Mouse (Mus musculus): Measurements from ENCODE around the gene Cyp4a30b. TPM values are rescaled to one million over a fixed set of nuclear protein-coding genes. Genes with fewer than 3 reads are reported as not detected.
"Not testable (repeated sequence)": the region's sequence is repeated elsewhere in the genome, so short reads cannot be mapped to it uniquely, and the experiment has no call there.

Gene Cyp4a30b
- 1.00 and 1.0 TPM in 2 replicates for polyA plus RNA-seq (2015; fragmentation: Nextera tagmentation; extraction: Ambion mirVana)

GRCm38 (mm10) chr4:115452304-115452703 is at the start of gene Cyp4a30b:
Gene Cyp4a30b, plus strand, starts transcription at chr4:115452604.
- Histone ChIP-seq H3K36me3 (ENCODE audit: insufficient read depth, low read length) (no peaks in the 10 kb centered on the region), H3K4me1 (ENCODE audit: insufficient read depth, low read length) (0 out of 2 replicates have a peak, but pooled peaks cover 2% of the 10 kb centered on the region), H3K27me3 (ENCODE audit: insufficient read depth, low read length) (no peaks in the 10 kb centered on the region), H3K27ac (ENCODE audit: low read length) (peak within 1 kb of the TSS; percentile 8), H3K9ac (replicated peaks; ENCODE audit: low read length) (no peak within 1 kb of the TSS), H3K4me2 (replicated peaks; ENCODE audit: low read depth, low read length) (no peak within 1 kb of the TSS), H3K4me3 (ENCODE audit: low read length) (no peak within 1 kb of the TSS), H3K9me3 (ENCODE audit: low read length) (no peaks in the 10 kb centered on the region)
- ATAC-seq (ENCODE audit: low FRiP score, low TSS enrichment) = no peak
- 53% methylated on average over 3 of the region's 3 CpGs for WGBS

GRCm38 (mm10) chr4:115411324-115411723 is 41.1 kb upstream of the Cyp4a30b start, which contains the start of gene Cyp4a12b:
Gene Cyp4a12b, plus strand, starts transcription at chr4:115411624.
- H3K9me3 ChIP-seq (ENCODE audit: low read length); H3K4me3 ChIP-seq (ENCODE audit: low read length); H3K9ac ChIP-seq (replicated peaks; ENCODE audit: low read length); ATAC-seq (ENCODE audit: low FRiP score, low TSS enrichment); H3K4me2 ChIP-seq (replicated peaks; ENCODE audit: low read depth, low read length); H3K27ac ChIP-seq (ENCODE audit: low read length); H3K36me3 ChIP-seq (ENCODE audit: insufficient read depth, low read length); H3K27me3 ChIP-seq (ENCODE audit: insufficient read depth, low read length); H3K4me1 ChIP-seq (ENCODE audit: insufficient read depth, low read length): not testable (repeated sequence)

- WGBS = 57% methylated on average over 3 of the region's 3 CpGs
- Histone ChIP-seq H3K4me1 (ENCODE audit: insufficient read depth, low read length) (0 out of 2 replicates have a peak, but pooled peaks cover 2% of the 10 kb centered on the region), H3K36me3 (ENCODE audit: insufficient read depth, low read length) (no peaks in the 10 kb centered on the region), H3K9ac (replicated peaks; ENCODE audit: low read length) (no peak overlapping the region), H3K27ac (ENCODE audit: low read length) (peak overlapping the region; percentile 72), H3K27me3 (ENCODE audit: insufficient read depth, low read length) (no peaks in the 10 kb centered on the region), H3K4me2 (replicated peaks; ENCODE audit: low read depth, low read length) (no peak overlapping the region), H3K9me3 (ENCODE audit: low read length) (no peaks in the 10 kb centered on the region), H3K4me3 (ENCODE audit: low read length) (no peak overlapping the region)
- ATAC-seq (ENCODE audit: low FRiP score, low TSS enrichment) = peak; percentile 96
Observed at GRCm38 (mm10) chr4:115450577-115451137, 1.7 kb upstream of the Cyp4a30b start.

- not testable (repeated sequence) for H3K27ac ChIP-seq (ENCODE audit: low read length); H3K27me3 ChIP-seq (ENCODE audit: insufficient read depth, low read length); H3K4me1 ChIP-seq (ENCODE audit: insufficient read depth, low read length); H3K4me3 ChIP-seq (ENCODE audit: low read length); H3K36me3 ChIP-seq (ENCODE audit: insufficient read depth, low read length); ATAC-seq (ENCODE audit: low FRiP score, low TSS enrichment); H3K9me3 ChIP-seq (ENCODE audit: low read length); H3K9ac ChIP-seq (replicated peaks; ENCODE audit: low read length); H3K4me2 ChIP-seq (replicated peaks; ENCODE audit: low read depth, low read length)
- WGBS = 81% methylated on average over 3 of the region's 3 CpGs
Observed at GRCm38 (mm10) chr4:115473585-115473984, 21.2 kb downstream of the Cyp4a30b start.

DNA sequence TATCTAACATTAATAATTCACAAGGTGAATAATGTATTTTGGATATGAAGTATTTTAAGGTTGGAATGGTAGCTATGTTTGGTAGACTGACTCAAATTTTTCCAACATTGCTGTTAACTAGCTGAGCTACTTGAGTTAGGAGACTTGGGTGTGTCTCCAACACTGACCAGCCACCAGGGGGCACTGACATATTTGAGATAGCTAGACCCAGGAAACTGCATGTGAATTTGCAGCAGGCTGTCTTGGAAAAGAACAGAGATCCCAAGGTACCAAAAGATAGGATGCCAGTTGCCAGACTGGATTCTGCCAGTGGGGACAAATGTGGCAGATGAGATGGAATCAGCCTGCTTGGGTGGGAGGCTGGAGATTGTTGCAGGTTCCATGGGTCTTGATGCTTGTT is 23.6 kb downstream of the Cyp4a30b start:
- not testable (repeated sequence) for H3K27ac ChIP-seq (ENCODE audit: low read length); H3K4me3 ChIP-seq (ENCODE audit: low read length); H3K4me2 ChIP-seq (replicated peaks; ENCODE audit: low read depth, low read length); H3K9ac ChIP-seq (replicated peaks; ENCODE audit: low read length); H3K27me3 ChIP-seq (ENCODE audit: insufficient read depth, low read length); H3K4me1 ChIP-seq (ENCODE audit: insufficient read depth, low read length); H3K36me3 ChIP-seq (ENCODE audit: insufficient read depth, low read length); H3K9me3 ChIP-seq (ENCODE audit: low read length)
- ATAC-seq (ENCODE audit: low FRiP score, low TSS enrichment) = peak; percentile 49; the same call in 1 of the 2 replicates

GRCm38 (mm10) chr4:115481006-115481652 is 28.7 kb downstream of the Cyp4a30b start:
- Histone ChIP-seq H3K9me3 (ENCODE audit: low read length) (no peaks in the 10 kb centered on the region), H3K36me3 (ENCODE audit: insufficient read depth, low read length) (no peaks in the 10 kb centered on the region), H3K4me3 (ENCODE audit: low read length) (no peak overlapping the region), H3K27ac (ENCODE audit: low read length) (no peak overlapping the region), H3K27me3 (ENCODE audit: insufficient read depth, low read length) (no peaks in the 10 kb centered on the region), H3K4me1 (ENCODE audit: insufficient read depth, low read length) (no peaks in the 10 kb centered on the region), H3K4me2 (replicated peaks; ENCODE audit: low read depth, low read length) (no peak overlapping the region), H3K9ac (replicated peaks; ENCODE audit: low read length) (no peak overlapping the region)
- no peak for ATAC-seq (ENCODE audit: low FRiP score, low TSS enrichment)
- 69% methylated on average over 6 of the region's 6 CpGs for WGBS

DNA sequence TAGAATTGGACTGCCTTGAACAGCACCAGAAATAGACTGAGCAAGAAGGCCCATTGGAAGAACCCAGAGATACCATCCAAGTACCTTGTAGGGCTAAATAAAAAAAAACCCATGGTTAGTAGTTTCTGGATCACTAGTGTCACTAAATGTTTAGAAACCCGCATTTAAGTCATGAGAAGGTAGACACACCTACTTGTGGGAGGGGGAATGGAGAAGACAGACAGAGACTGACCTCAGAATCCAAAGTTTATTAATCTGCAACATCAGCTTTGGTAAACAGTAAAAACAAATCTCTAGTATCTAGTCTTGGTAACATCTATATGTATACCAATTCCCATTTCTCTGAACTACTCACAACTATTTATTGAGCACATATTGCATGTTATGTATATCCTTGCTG is 43.6 kb downstream of the Cyp4a30b start, which contains the start of gene Cyp4a14:
Gene Cyp4a14 (minus strand): TSS at position 142 of the 400 bp plus-strand sequence.
- no peaks in the 10 kb centered on the region for H3K36me3 ChIP-seq (ENCODE audit: insufficient read depth, low read length)
- H3K9me3 ChIP-seq (ENCODE audit: low read length) = no peaks in the 10 kb centered on the region
- no peak within 1 kb of the TSS for H3K27ac ChIP-seq (ENCODE audit: low read length)
- no peaks in the 10 kb centered on the region for H3K4me1 ChIP-seq (ENCODE audit: insufficient read depth, low read length)
- no peak within 1 kb of the TSS for H3K4me3 ChIP-seq (ENCODE audit: low read length)
- WGBS = 78% methylated on average over 1 of the region's 1 CpGs
- no peak within 1 kb of the TSS for H3K4me2 ChIP-seq (replicated peaks; ENCODE audit: low read depth, low read length)
- no peak within 1 kb of the TSS for H3K9ac ChIP-seq (replicated peaks; ENCODE audit: low read length)
- no peak for ATAC-seq (ENCODE audit: low FRiP score, low TSS enrichment)
- no peaks in the 10 kb centered on the region for H3K27me3 ChIP-seq (ENCODE audit: insufficient read depth, low read length)

DNA sequence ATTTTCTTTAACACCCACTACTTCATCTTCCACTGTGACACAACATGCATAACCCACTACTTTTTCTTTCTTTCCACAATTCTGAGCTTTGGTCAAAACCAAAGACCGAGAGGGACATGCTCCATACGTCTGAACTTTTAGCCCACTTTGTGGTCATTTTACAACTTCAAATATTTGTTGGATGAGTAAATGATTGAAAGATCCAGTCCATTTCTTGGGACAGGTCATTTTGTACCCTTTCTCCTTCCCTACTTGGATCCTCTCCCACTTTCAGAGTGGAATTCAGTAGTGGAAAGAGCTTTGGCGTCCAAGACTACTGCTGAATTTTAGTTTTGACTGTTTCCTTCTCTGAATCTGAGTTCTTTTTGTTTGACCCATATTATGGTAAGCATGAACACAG is 45.1 kb downstream of the Cyp4a30b start:
- Histone ChIP-seq H3K9me3 (ENCODE audit: low read length) (no peaks in the 10 kb centered on the region), H3K27me3 (ENCODE audit: insufficient read depth, low read length) (no peaks in the 10 kb centered on the region), H3K9ac (replicated peaks; ENCODE audit: low read length) (no peak overlapping the region), H3K4me3 (ENCODE audit: low read length) (no peak overlapping the region), H3K4me1 (ENCODE audit: insufficient read depth, low read length) (no peaks in the 10 kb centered on the region), H3K36me3 (ENCODE audit: insufficient read depth, low read length) (no peaks in the 10 kb centered on the region), H3K27ac (ENCODE audit: low read length) (no peak overlapping the region), H3K4me2 (replicated peaks; ENCODE audit: low read depth, low read length) (no peak overlapping the region)
- no peak for ATAC-seq (ENCODE audit: low FRiP score, low TSS enrichment)
- WGBS = 83% methylated on average over 3 of the region's 3 CpGs

DNA sequence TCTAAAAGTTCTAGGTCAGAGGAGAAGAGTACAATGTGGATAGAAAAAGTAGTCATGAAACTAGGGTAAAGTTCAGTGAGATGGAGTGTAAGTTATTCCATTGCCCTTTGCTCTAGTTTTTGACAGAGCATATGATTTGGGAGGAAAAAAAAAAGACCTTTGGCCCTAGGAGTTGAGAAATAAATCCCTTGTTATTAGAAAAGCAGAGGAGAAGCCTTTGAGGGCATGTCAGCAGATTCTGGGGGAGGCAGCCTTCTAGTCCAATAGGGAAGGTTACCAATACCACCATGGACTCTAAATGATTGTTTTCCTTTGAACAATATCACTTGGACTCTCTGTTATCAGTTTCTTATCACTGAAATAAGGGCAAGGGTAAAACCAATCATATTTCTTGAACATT is 61.6 kb downstream of the Cyp4a30b start:
- H3K36me3 ChIP-seq (ENCODE audit: insufficient read depth, low read length); H3K4me2 ChIP-seq (replicated peaks; ENCODE audit: low read depth, low read length); H3K27ac ChIP-seq (ENCODE audit: low read length); H3K27me3 ChIP-seq (ENCODE audit: insufficient read depth, low read length); ATAC-seq (ENCODE audit: low FRiP score, low TSS enrichment); H3K9me3 ChIP-seq (ENCODE audit: low read length); H3K9ac ChIP-seq (replicated peaks; ENCODE audit: low read length); H3K4me1 ChIP-seq (ENCODE audit: insufficient read depth, low read length); H3K4me3 ChIP-seq (ENCODE audit: low read length): not testable (repeated sequence)

- WGBS = 78% methylated on average over 5 of the region's 5 CpGs
- H3K27ac ChIP-seq (ENCODE audit: low read length); H3K4me1 ChIP-seq (ENCODE audit: insufficient read depth, low read length); H3K4me3 ChIP-seq (ENCODE audit: low read length); ATAC-seq (ENCODE audit: low FRiP score, low TSS enrichment); H3K36me3 ChIP-seq (ENCODE audit: insufficient read depth, low read length); H3K27me3 ChIP-seq (ENCODE audit: insufficient read depth, low read length); H3K9me3 ChIP-seq (ENCODE audit: low read length); H3K9ac ChIP-seq (replicated peaks; ENCODE audit: low read length); H3K4me2 ChIP-seq (replicated peaks; ENCODE audit: low read depth, low read length): not testable (repeated sequence)
Observed at GRCm38 (mm10) chr4:115518000-115518399, 65.6 kb downstream of the Cyp4a30b start, which contains the start of gene Cyp4a10. Gene Cyp4a10, plus strand, starts transcription at chr4:115518264.

Data from kidney, embryonic 16.5 days (tissue).